Mouse (Mus musculus) limb, embryonic 11.5 days (tissue): ENCODE measurements around the gene Bcas3. TPM values are rescaled to one million over a fixed set of nuclear protein-coding genes. Genes with fewer than 3 reads are reported as not detected.
A peak's percentile ranks its signal among the peaks of the same experiment; 100 is the strongest.

ENCODE experiments used
- ATAC-seq: fragments of 200-750 bp; cut with Nextera tagmentation; 2 replicates; pipeline ENCODE4 v1.8.0; 2017; ENCODE audit warnings: low read depth; ENCODE audit not compliant: insufficient number of reproducible peaks, low FRiP score, low TSS enrichment
- DNase-seq: peaks from one replicate; pipeline ENCODE4 v3.0.0-alpha.2; 2015; ENCODE audit warnings: low spot score
- H3K27ac ChIP-seq: fragments of 300-500 bp; sonication (generic); replicated peaks from 2 replicates; pipeline ENCODE4 v1.5.1; 2014; ENCODE audit warnings: low read depth, mild to moderate bottlenecking, low read length
- H3K27me3 ChIP-seq: fragments of 300-500 bp; sonication (generic); 2 replicates; pipeline ENCODE4 v1.6.1; 2014; ENCODE audit warnings: mild to moderate bottlenecking, low read length, mixed read lengths; ENCODE audit not compliant: control insufficient read depth, insufficient read depth
- H3K36me3 ChIP-seq: fragments of 300-500 bp; sonication (generic); 2 replicates; pipeline ENCODE4 v1.6.1; 2014; ENCODE audit warnings: mild to moderate bottlenecking, low read length, moderate library complexity, mixed read lengths; ENCODE audit not compliant: control insufficient read depth, insufficient read depth
- H3K4me1 ChIP-seq: fragments of 300-500 bp; sonication (generic); 2 replicates; pipeline ENCODE4 v1.6.1; 2014; ENCODE audit warnings: low read length, mixed read lengths; ENCODE audit not compliant: control insufficient read depth, insufficient read depth
- H3K4me2 ChIP-seq: fragments of 300-500 bp; sonication (generic); 2 replicates; pipeline ENCODE4 v1.6.1; 2014; ENCODE audit warnings: low read depth, mild to moderate bottlenecking, moderate library complexity; ENCODE audit not compliant: severe bottlenecking
- H3K4me3 ChIP-seq: fragments of 300-500 bp; sonication (generic); 2 replicates; pipeline ENCODE4 v1.5.1; 2014; ENCODE audit warnings: low read depth, low read length
- H3K9ac ChIP-seq: fragments of 300-500 bp; sonication (generic); 2 replicates; pipeline ENCODE4 v1.6.1; 2014; ENCODE audit warnings: mild to moderate bottlenecking, low read length
- H3K9me3 ChIP-seq: fragments of 300-500 bp; sonication (generic); 2 replicates; pipeline ENCODE4 v1.6.1; 2016; ENCODE audit warnings: low read length; ENCODE audit not compliant: control insufficient read depth
- whole genome bisulfite sequencing: fragments of 180-500 bp; shearing (Covaris S2); extraction: QIAGEN DNeasy Blood & Tissue Kit; methylation state at CpG from one replicate; pipeline ENCODE4 v1.1.7; 2014; 5-methylcytosine and 5-hydroxymethylcytosine counted together
- polyA plus RNA-seq: library from polyadenylated mRNA; unstranded; fragments of >200 nt; fragmentation: Nextera tagmentation; extraction: Ambion mirVana; gene quantifications from 2 replicates; pipeline ENCODE4 v1.2.1, GENCODE M21; 2014

Bcas3 gene
- polyA plus RNA-seq, 1 experiment from 2014 or later, result 34.0 TPM

DNA sequence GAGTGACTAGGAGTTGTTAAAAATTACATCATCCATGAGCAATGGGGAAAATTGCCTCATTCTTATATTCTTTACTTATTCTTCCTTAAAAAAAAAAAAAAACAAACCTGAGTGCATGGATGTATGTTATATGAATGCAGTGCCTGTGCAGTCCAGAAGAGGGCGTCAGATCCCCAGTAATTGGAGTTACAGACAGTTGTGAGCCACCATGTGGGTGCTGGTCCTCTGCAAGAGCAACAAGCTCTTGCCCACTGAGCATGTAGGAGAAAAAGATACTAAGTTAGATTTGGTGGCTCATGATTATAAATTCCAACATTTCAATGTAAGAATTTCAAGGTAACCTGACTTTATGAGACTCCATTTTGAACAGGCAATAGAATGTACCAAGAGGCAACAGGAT, 353.7 kb downstream of the Bcas3 start:
- no peaks in the 10 kb centered on the region for H3K36me3 ChIP-seq
- DNase-seq (no peak), ATAC-seq (no peak)
- H3K4me3 ChIP-seq, result no peak overlapping the region
- H3K27ac ChIP-seq, result no peak overlapping the region
- peaks cover 12% of the 10 kb centered on the region for H3K4me1 ChIP-seq
- H3K4me2 ChIP-seq, result no peak overlapping the region
- WGBS, result 18% methylated on average over 1 of the region's 1 CpGs
- H3K9me3 ChIP-seq, result no peaks in the 10 kb centered on the region
- H3K27me3 ChIP-seq, result no peaks in the 10 kb centered on the region
- H3K9ac ChIP-seq, result no peak overlapping the region

DNA sequence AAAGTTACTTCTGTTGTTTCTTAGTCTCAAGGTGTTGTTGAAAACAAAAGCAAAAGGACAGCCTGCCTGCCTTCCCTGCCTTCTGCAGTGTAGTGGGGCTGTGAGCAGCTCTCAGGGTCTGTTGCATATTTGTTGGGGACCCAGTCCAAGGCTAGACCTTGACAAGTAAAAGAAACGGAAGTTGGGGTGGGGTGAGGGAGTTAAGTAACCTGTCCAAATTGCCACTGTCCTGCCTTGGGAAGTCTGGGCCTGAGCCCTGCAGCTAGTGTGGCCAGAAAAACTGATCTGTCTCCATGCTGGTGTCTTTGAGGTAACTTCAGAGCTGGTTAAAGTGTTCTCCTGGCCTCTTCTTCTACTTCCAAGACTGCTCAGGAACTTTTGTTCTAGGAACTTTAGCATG, 354.5 kb downstream of the Bcas3 start:
- peaks cover 18% of the 10 kb centered on the region for H3K4me1 ChIP-seq
- no peak overlapping the region for H3K4me2 ChIP-seq
- H3K36me3 ChIP-seq, result no peaks in the 10 kb centered on the region
- ATAC-seq, result no peak
- no peaks in the 10 kb centered on the region for H3K9me3 ChIP-seq
- 94% methylated on average over 1 of the region's 1 CpGs for WGBS
- H3K27me3 ChIP-seq, result no peaks in the 10 kb centered on the region
- DNase-seq, result no peak
- H3K27ac ChIP-seq, result no peak overlapping the region
- H3K4me3 ChIP-seq, result no peak overlapping the region
- no peak overlapping the region for H3K9ac ChIP-seq

DNA sequence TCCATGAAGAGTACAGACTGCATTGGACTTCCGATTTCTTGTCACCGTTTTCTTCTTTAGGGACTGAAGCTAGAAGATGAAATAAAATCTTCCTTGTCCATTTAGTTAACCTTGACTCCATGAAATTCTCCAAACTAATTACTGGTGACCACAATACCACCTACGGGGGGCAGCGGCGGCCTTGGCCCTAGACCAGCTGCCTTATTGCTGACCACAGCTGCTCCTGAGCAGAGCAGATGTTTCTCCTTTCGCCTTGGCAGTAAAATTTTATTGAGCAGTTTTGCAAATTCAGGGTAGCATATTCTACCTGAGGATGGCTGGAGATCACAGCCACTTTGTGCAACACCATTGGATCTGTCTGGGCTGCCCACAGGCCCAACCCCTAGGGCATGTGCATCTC, 356.2 kb downstream of the Bcas3 start:
- H3K9me3 ChIP-seq, result no peaks in the 10 kb centered on the region
- H3K4me2 ChIP-seq, result no peak overlapping the region
- H3K27me3 ChIP-seq, result no peaks in the 10 kb centered on the region
- DNase-seq (peak; percentile 51), ATAC-seq (no peak)
- H3K36me3 ChIP-seq, result no peaks in the 10 kb centered on the region
- no peak overlapping the region for H3K27ac ChIP-seq
- H3K9ac ChIP-seq, result no peak overlapping the region
- H3K4me3 ChIP-seq, result no peak overlapping the region
- WGBS, result 33% methylated on average over 6 of the region's 6 CpGs
- peaks cover 31% of the 10 kb centered on the region for H3K4me1 ChIP-seq

DNA sequence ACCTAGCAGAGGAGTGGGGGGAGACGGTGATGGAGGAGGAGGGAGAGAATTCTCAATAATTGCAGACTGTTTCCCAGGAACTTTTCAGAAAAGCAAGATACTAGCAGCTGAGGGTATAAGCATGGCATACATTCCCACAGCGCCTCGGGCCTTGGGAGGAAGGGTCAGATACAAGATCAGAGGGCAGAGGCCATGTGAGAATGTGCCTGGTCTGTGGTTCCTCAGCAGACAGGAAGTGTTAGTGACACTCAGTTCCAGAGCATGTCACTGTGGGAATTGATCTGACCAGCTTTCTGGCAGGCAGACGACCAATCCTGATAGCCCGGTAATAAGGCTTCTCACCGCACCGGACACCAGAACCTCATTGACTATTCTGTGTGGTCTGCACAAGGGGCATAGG, 357.2 kb downstream of the Bcas3 start:
- Histone ChIP-seq H3K36me3 (no peaks in the 10 kb centered on the region), H3K4me2 (no peak overlapping the region), H3K27ac (no peak overlapping the region), H3K4me3 (no peak overlapping the region), H3K4me1 (peaks cover 39% of the 10 kb centered on the region), H3K9me3 (no peaks in the 10 kb centered on the region), H3K27me3 (no peaks in the 10 kb centered on the region), H3K9ac (no peak overlapping the region)
- DNase-seq (no peak), ATAC-seq (no peak)
- 45% methylated on average over 7 of the region's 7 CpGs for WGBS

DNA sequence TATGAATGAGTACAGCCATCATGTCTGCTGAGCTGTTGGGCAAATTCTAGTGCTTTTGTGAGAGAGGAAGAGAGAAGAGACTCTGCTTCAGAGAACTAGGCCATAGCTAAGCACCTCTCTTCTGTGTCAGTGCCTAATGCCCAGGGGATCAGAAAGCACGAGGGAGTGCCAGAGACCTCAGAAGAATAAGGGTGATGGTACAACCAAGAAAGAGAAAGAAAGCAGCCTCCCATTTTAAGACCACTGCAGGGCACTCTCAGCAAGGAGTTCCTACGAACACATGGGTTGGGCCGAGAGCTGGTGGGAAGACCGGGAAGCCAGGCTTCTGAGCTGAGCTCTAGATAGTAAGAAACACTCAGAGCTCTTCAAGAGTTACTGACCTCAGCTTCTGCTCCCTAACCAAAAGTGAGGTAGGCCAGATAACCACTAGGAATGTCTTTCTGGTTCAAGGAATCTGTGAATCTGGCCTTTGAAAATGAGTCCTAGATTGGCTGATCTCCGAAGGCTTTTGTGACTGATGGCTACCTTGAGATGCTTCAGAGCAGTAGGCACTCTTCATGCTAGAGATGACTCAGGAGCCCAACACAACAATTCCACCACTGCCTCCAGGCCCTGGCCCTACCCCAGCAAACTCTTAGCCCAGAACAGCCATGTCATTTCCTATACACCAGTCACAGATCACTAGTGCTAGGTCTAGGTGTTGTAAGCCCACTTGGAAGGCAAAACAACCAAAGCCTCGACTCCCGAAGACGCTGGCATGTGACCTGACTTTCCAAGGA, 359.2 kb downstream of the Bcas3 start:
- no peak for ATAC-seq
- no peaks in the 10 kb centered on the region for H3K27me3 ChIP-seq

DNA sequence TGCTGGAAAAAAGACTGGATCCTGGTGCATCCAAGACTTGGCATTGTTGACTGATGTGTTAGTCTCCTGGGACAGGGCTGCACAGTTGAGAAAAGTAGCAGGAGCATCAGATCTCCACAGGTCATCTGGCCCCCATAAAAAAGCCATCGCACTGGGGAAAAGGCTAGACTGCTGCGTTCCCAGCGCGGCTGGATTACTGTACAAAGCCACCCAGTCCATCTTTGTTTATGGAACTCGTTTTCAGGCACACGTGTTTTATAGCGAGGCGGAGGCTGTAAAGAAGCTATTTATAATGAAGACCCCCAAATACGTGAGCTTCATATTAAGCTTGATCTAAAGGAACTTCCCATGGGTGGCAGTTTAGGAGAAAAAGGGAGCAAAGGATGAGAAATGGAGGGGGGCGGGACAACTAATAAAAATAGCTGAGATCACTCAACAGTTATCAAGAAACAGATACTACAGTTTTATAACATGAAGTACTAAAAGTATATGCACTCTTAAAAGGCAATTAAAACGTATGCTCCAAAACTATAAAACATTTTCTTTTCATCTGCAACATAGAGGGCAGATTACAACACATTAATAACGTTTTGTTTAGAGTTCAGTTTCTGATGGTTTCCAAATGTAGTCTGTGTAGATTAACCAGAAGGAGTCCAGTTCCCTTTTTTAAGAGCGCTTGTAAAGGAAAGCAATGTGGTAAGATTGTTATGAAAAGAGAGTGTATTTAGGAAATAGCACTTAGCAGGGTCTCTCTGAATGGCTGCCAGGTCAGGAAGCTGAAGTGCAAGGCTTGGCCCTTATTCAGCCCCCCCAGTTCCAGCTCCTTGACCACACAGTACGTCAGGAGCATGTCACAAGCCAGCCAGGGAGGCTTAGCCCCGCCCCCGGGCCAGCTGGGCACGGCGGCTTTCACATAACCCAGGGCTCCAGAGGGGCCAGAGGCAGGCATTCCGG, 360.2 kb downstream of the Bcas3 start:
- Histone ChIP-seq H3K9me3 (no peaks in the 10 kb centered on the region), H3K4me1 (peaks cover 41% of the 10 kb centered on the region), H3K36me3 (no peaks in the 10 kb centered on the region), H3K4me2 (no peak overlapping the region; the same call in 1 of the 2 replicates), H3K27ac (peak overlapping the region; percentile 69), H3K4me3 (no peak overlapping the region), H3K9ac (no peak overlapping the region), H3K27me3 (no peaks in the 10 kb centered on the region)
- DNase-seq, result peak; percentile 86
- ATAC-seq, result peak; percentile 74; the same call in 1 of the 2 replicates
- 21% methylated on average over 19 of the region's 19 CpGs for WGBS

More for the DNA sequence above, 359.2 kb downstream of the Bcas3 start:
- 84% methylated on average over 8 of the region's 8 CpGs for WGBS
- Histone ChIP-seq H3K4me3 (no peak overlapping the region), H3K9ac (no peak overlapping the region), H3K36me3 (no peaks in the 10 kb centered on the region), H3K4me2 (no peak overlapping the region), H3K9me3 (no peaks in the 10 kb centered on the region), H3K4me1 (peaks cover 41% of the 10 kb centered on the region), H3K27ac (peak overlapping the region; percentile 30; the same call in 1 of the 2 replicates)
- no peak for DNase-seq

DNA sequence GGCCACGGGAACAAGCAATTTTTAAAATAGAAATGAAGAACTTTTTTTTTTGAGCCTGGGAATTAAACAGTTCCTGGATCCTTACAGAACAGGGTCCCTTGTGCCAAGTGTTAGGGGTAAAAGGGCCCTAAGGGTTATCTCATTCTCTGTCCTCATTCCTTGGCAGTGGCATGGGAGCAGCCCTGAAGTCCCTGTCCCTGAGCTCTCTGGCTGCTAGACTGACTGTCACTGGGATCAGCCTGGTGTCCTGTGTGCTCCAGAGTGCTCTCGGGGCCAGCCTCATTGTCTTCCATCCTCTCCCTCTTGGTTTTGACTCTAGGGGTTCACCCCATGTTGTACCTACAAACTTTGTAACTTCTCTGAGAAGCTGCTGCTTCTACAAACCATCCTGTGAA, 360.8 kb downstream of the Bcas3 start:
- peak overlapping the region; percentile 16; the same call in 1 of the 2 replicates for H3K4me2 ChIP-seq
- 13% methylated on average over 2 of the region's 2 CpGs for WGBS
- H3K4me3 ChIP-seq, result no peak overlapping the region
- H3K4me1 ChIP-seq, result peaks cover 45% of the 10 kb centered on the region
- H3K27ac ChIP-seq, result peak overlapping the region; percentile 69
- no peaks in the 10 kb centered on the region for H3K36me3 ChIP-seq
- DNase-seq (no peak), ATAC-seq (no peak)
- H3K9ac ChIP-seq, result no peak overlapping the region
- no peaks in the 10 kb centered on the region for H3K9me3 ChIP-seq
- H3K27me3 ChIP-seq, result no peaks in the 10 kb centered on the region

DNA sequence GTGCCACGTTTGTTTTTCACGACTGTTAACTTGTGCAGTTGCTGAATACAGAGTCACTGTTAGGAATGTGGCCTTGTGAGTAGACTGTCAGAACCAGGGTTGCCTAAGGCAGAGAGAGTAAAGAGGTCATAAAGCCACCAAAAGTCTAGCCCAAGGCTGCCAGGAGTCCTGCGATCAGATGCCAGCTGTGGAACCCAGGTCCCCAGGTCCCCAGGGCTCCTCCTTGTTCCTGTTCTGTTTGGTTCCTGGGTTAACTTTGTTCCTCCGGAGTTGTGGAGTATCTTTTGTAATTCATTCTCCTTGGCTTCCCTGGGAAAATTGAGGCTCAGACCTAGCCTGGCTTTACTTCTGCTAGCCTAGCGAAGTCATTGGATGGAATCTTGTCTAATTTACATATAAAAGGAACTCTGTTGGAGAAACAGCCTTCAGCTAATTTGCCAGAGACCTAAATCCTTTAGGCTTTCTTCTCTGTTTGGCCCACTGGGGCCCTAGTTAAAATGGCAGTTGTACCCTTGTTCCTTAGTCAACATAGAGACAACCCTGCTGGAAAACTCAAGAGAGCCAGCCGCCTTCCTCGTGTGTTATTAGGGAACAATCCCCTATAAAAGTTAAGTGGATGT, 361.5 kb downstream of the Bcas3 start:
- Histone ChIP-seq H3K4me2 (no peak overlapping the region; the same call in 1 of the 2 replicates), H3K27ac (peak overlapping the region; percentile 69), H3K4me3 (no peak overlapping the region), H3K27me3 (no peaks in the 10 kb centered on the region), H3K36me3 (no peaks in the 10 kb centered on the region), H3K9me3 (no peaks in the 10 kb centered on the region), H3K9ac (no peak overlapping the region), H3K4me1 (peaks cover 45% of the 10 kb centered on the region)
- ATAC-seq, result no peak
- 9% methylated on average over 7 of the region's 7 CpGs for whole genome bisulfite sequencing
- DNase-seq, result peak; percentile 56
